Mouse (Mus musculus) cortical plate, adult 2 months (tissue): Measurements from ENCODE around the gene Slc35e3.

Experiments
- CTCF ChIP-seq: fragments of 200-500 bp; IDR thresholded peaks from 2 replicates; pipeline ENCODE4 v1.5.1; 2011; ENCODE audit warnings: mild to moderate bottlenecking, control low read depth, low read length; ENCODE audit not compliant: insufficient read depth; ENCODE audit errors: extremely low read depth
- POLR2A ChIP-seq: fragments of 200-500 bp; IDR thresholded peaks from 2 replicates; pipeline ENCODE4 v1.6.1; 2011; ENCODE audit warnings: mild to moderate bottlenecking, low read length, control low read depth; ENCODE audit not compliant: insufficient read depth; ENCODE audit errors: extremely low read depth

DNA sequence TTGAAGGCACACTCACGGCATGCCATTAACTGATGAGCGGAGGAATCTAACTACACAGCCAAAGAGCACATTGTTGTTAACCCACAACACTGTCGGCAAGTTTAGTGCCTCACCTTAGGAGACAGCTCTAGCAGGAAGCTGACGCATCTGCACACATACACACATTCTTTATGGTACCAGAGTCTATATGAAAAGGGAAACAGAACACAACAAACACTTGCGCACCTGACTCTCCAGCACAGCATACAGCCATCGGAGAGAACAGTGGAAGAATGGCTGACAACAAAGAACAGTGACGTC, 21.9 kb upstream of the Slc35e3 start:
- TF ChIP-seq CTCF (no peak), POLR2A (no peak)
